Mouse (Mus musculus) bone marrow macrophage, adult 2 months (primary cell): ENCODE results near the gene Rtel1.

ENCODE experiments used
- CTCF ChIP-seq: IDR thresholded peaks from 2 replicates; pipeline ENCODE4 v1.5.1; 2012; ENCODE audit warnings: low read depth, mild to moderate bottlenecking, low read length, moderate library complexity
- POLR2A ChIP-seq: IDR thresholded peaks from 2 replicates; pipeline ENCODE4 v1.6.1; 2012; ENCODE audit warnings: mild to moderate bottlenecking, low read depth, low read length, borderline replicate concordance

DNA sequence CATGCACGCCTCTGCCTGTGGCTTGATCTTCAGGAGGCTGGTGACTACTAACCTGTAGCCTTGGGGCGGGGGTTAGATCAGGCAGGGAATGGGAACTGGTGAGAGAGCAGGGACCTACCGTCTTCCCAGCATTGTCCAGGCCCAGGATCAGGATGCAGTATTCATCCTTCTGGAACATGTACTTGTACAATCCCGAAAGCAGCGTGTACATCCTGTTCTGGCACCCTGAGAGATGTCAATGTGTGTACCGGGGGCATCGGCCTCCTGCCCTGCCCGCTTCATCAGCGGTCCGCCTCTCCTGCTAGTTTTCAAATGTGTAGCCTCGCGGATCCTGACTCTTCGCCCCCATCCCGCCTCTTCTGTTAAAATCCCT lies 44.9 kb downstream of the Rtel1 start:
- no peak for TF ChIP-seq CTCF
- TF ChIP-seq POLR2A, result no peak
